Mouse (Mus musculus): ENCODE results near the gene Chrnd.

- TF ChIP-seq POLR2A (IDR thresholded peaks at IDR 0.05; ENCODE audit: borderline replicate concordance, control insufficient read depth, low read depth, low read length), result no peak
- peak; percentile 30; the same call in 1 of the 2 replicates for TF ChIP-seq CTCF (IDR thresholded peaks at IDR 0.05; ENCODE audit: control insufficient read depth, insufficient read depth, low read length)
Observed at GRCm38 (mm10) chr1:87217938-87218337, 27.5 kb downstream of the Chrnd start.

All from bone marrow, adult 2 months (tissue).